Mouse (Mus musculus) gastrocnemius, adult 2 months (tissue): ENCODE measurements around the gene Htra3. TPM values are rescaled to one million over a fixed set of nuclear protein-coding genes. Genes with fewer than 3 reads are reported as not detected.

Experiments
- DNase-seq: peaks from one replicate; pipeline ENCODE4 v3.0.0; 2022
- H3K27ac ChIP-seq: fragments of 200-600 bp; 2 replicates; pipeline ENCODE4 v1.8.1; 2022; ENCODE audit warnings: mild to moderate bottlenecking
- H3K4me3 ChIP-seq: fragments of 200-600 bp; 2 replicates; pipeline ENCODE4 v1.8.1; 2022; ENCODE audit warnings: mild to moderate bottlenecking, moderate library complexity
- CTCF ChIP-seq: fragments of 200-600 bp; IDR thresholded peaks from 2 replicates; pipeline ENCODE4 v1.8.1; 2022; ENCODE audit warnings: antibody characterized with exemption, mild to moderate bottlenecking, moderate library complexity
- intact Hi-C: fragments of 180-260 bp; cut with DNase I; formaldehyde crosslinking; loops from one replicate; pipeline ENCODE4 v1.15.1; 2025
- total RNA-seq, 2 experiments: library from RNA; stranded (reverse); gene quantifications; 2 replicates each; pipeline ENCODE4 v1.2.3; 2021

The Htra3 gene
- total RNA-seq, 2 experiments from 2014 or later, result 40.1 to 52.2 TPM

- TF ChIP-seq CTCF, result no peak
- DNase-seq, result peak; percentile 80
- Histone ChIP-seq H3K4me3 (no peak overlapping the region), H3K27ac (peak overlapping the region; percentile 68)
- intact Hi-C loops, result no loop called here
Observed at GRCm38 (mm10) chr5:35690485-35691165, 11.0 kb upstream of the Htra3 start.

- Histone ChIP-seq H3K4me3 (no peak overlapping the region), H3K27ac (no peak overlapping the region)
- intact Hi-C loops, result no loop called here
- no peak for TF ChIP-seq CTCF
- DNase-seq, result no peak
Observed at GRCm38 (mm10) chr5:35689374-35689773, 9.8 kb upstream of the Htra3 start.

DNA sequence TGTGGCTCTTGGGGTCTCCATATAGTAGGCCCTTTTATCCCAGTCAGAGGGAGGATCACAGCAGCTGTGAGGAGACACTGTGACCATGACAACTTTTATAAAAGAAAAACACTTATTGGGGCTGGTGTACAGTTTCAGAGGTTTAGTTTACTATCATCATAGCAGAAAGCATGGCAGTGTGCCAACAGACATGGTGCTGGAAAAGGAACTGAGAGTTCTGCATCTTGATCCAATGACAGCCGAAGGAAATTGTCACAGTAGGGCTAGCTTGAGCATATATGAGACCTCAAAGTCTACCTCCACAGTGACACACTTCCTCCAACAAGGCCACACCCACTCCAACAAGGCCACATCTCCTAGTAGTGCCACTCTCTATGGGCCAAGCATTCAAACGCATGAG lies 9.3 kb upstream of the Htra3 start:
- no peak for DNase-seq
- intact Hi-C loops, result no loop called here
- no peak for TF ChIP-seq CTCF
- Histone ChIP-seq H3K4me3 (no peak overlapping the region), H3K27ac (no peak overlapping the region)

DNA sequence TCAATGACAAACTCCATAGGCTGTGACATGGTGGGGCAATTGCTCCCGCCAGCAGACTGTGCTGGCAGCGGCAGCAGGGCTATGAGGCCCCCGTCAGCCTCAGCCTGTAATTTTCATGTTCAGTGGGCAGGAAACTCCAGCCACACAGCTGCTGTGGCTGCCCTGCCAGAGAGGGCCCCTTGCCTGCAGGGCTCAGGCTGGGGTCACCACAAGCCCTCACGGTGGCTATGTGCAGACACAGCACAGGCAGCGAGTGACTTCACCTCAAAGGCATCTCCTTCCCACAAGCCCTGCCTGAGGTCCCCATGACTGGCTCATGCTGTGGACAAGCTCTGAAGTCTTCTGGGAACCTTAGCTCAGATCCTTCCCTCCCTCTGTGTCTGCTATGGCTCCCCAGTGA lies 7.5 kb upstream of the Htra3 start:
- H3K4me3 ChIP-seq, result no peak overlapping the region
- DNase-seq, result no peak
- intact Hi-C loops, result no loop called here
- no peak overlapping the region for H3K27ac ChIP-seq
- no peak for TF ChIP-seq CTCF

- intact Hi-C loops, result no loop called here
- H3K27ac ChIP-seq, result no peak overlapping the region
- no peak overlapping the region for H3K4me3 ChIP-seq
- no peak for TF ChIP-seq CTCF
- DNase-seq, result no peak
Observed at GRCm38 (mm10) chr5:35686336-35686735, 6.8 kb upstream of the Htra3 start.

DNA sequence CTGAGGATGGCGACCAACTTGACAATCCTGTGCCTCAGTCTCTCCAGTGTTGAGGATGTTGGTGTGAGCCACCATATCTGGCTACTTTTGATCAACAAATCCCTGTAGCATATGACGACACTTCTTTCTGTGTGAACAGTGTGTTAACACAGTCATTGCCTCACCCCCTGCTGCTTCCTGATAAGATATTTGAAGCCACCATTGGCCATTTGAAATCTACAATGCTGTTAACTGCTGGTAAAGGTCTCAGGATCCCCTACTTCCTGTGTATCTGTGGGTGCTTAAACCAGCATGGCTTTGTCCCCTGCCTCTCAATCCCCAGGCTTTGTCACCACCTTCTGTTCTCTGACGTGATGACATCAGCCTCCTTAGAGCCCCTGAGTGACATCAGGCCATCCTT lies 5.5 kb upstream of the Htra3 start:
- Histone ChIP-seq H3K4me3 (no peak overlapping the region), H3K27ac (no peak overlapping the region)
- no peak for TF ChIP-seq CTCF
- intact Hi-C loops, result no loop called here
- DNase-seq, result no peak

GRCm38 (mm10) chr5:35680958-35681357 lies 1.4 kb upstream of the Htra3 start:
- H3K4me3 ChIP-seq, result no peak overlapping the region
- intact Hi-C loops, result loop anchor here (1.0 kb wide), 1 partner anchor 86 kb away; no protein-coding TSS in a partner anchor
- TF ChIP-seq CTCF, result peak; percentile 72
- peak overlapping the region; percentile 31; the same call in 1 of the 2 replicates for H3K27ac ChIP-seq
- peak; percentile 69 for DNase-seq

GRCm38 (mm10) chr5:35676964-35677363 lies 2.6 kb downstream of the Htra3 start:
- TF ChIP-seq CTCF, result no peak
- no peak for DNase-seq
- H3K4me3 ChIP-seq, result peak overlapping the region; percentile 82
- H3K27ac ChIP-seq, result peak overlapping the region; percentile 87
- intact Hi-C loops, result no loop called here

- H3K4me3 ChIP-seq, result peak overlapping the region; percentile 82
- H3K27ac ChIP-seq, result peak overlapping the region; percentile 82
- intact Hi-C loops, result loop anchor here (5.0 kb wide), 1 partner anchor 62 kb away; no protein-coding TSS in a partner anchor
- no peak for TF ChIP-seq CTCF
- DNase-seq, result peak; percentile 90
Observed at GRCm38 (mm10) chr5:35674081-35674555, 5.5 kb downstream of the Htra3 start.

- DNase-seq, result peak; percentile 89
- TF ChIP-seq CTCF, result no peak
- Histone ChIP-seq H3K4me3 (peak overlapping the region; percentile 82), H3K27ac (peak overlapping the region; percentile 82)
- intact Hi-C loops, result loop anchor here (5.0 kb wide), 1 partner anchor 61 kb away; no protein-coding TSS in a partner anchor
Observed at GRCm38 (mm10) chr5:35673086-35673485, 6.5 kb downstream of the Htra3 start.

DNA sequence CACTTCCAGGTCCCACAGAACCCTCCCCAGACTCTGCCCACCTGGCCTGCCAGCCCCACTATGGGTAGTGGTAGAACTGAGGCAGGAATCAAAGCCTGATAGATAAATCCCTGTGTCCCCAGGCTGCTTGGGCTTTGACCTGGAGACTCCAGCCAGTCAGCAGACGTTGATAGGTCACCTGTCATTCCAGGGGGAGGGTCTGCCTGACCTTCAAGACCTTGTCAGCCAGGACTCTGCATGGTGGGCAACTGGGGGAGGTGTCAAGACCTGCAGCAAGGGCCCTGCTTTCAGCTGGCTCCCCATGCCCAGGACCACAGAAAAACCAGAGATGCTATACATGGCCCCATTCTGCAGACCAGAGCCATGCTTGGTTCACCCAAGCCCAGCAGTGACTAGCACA lies 7.0 kb downstream of the Htra3 start:
- DNase-seq, result no peak
- intact Hi-C loops, result loop anchor here (5.0 kb wide), 1 partner anchor 60 kb away; no protein-coding TSS in a partner anchor
- H3K27ac ChIP-seq, result peak overlapping the region; percentile 82

GRCm38 (mm10) chr5:35671474-35671891 lies 8.1 kb downstream of the Htra3 start:
- Histone ChIP-seq H3K4me3 (peak overlapping the region; percentile 59), H3K27ac (peak overlapping the region; percentile 82)
- intact Hi-C loops, result loop anchor here (5.0 kb wide), 1 partner anchor 59 kb away; no protein-coding TSS in a partner anchor
- TF ChIP-seq CTCF, result no peak
- DNase-seq, result peak; percentile 93

More for the DNA sequence above, 7.0 kb downstream of the Htra3 start:
- TF ChIP-seq CTCF, result no peak
- peak overlapping the region; percentile 59 for H3K4me3 ChIP-seq

- peak overlapping the region; percentile 59 for H3K4me3 ChIP-seq
- peak overlapping the region; percentile 82 for H3K27ac ChIP-seq
- DNase-seq, result no peak
- TF ChIP-seq CTCF, result no peak
- intact Hi-C loops, result loop anchor here (5.0 kb wide), 1 partner anchor 58 kb away; no protein-coding TSS in a partner anchor
Observed at GRCm38 (mm10) chr5:35670412-35670801, 9.2 kb downstream of the Htra3 start.
